ENCODE assay signal across 9 mouse cellular contexts in genomic region chr11:86655671-86656070, GRCm38 (mm10). TPM values are rescaled to one million over a fixed set of nuclear protein-coding genes. Genes with fewer than 3 reads are reported as not detected.
DNase-seq lines count a peak whose midpoint lies in the region; ATAC-seq lines count a peak whose summit lies in the region.
"Had no signal": no experiment of that assay in that cellular context is flagged by ENCODE, and none has a peak within 500 bp of the region (broad histone marks: within the 10 kb centered on the region; RNA-seq: fewer than 3 reads in every experiment).

No protein-coding gene starts in this region.

- H3K4me1 ChIP-seq in lung, embryonic 16.5 days (replicated peaks; ENCODE audit: control insufficient read depth, insufficient read depth, low read length): no peaks in the 10 kb centered on the region
- H3K4me1 ChIP-seq in embryonic facial prominence, embryonic 14.5 days (ENCODE audit: control insufficient read depth, insufficient read depth, low read length): no peaks in the 10 kb centered on the region
- H3K4me1 ChIP-seq: embryonic facial prominence, embryonic 12.5 days had no signal

- DNase-seq in embryo, embryonic 10 days (ENCODE audit: low spot score): peak; percentile 67
- no peak for DNase-seq in embryo, embryonic 9.5 days (ENCODE audit: extremely low spot score)
- no peak for DNase-seq in lung, adult 18-20 months
- peak; percentile 78 for DNase-seq in embryonic facial prominence, embryonic 14.5 days (ENCODE audit: low spot score)
- no peak for DNase-seq in gastrocnemius, postnatal 14 days
- DNase-seq in kidney, adult 18-20 months: no peak

- intact Hi-C loops in gastrocnemius, postnatal 14 days (cut with DNase I; ENCODE audit: low total_unique reads): loop anchor here (2.0 kb wide), 1 partner anchor 89 kb away; no protein-coding TSS in a partner anchor

- no peaks in the 10 kb centered on the region for H3K36me3 ChIP-seq in lung, embryonic 16.5 days (ENCODE audit: control insufficient read depth, insufficient read depth, low read length)
- H3K36me3 ChIP-seq in embryonic facial prominence, embryonic 14.5 days (ENCODE audit: control insufficient read depth, insufficient read depth, low read length): peaks cover 3% of the 10 kb centered on the region; the same call in 1 of the 2 replicates
- H3K36me3 ChIP-seq: embryonic facial prominence, embryonic 12.5 days had no signal

- no peak overlapping the region for H3K4me2 ChIP-seq in lung, embryonic 16.5 days (ENCODE audit: low read depth, low read length)
- no peak overlapping the region for H3K4me2 ChIP-seq in embryonic facial prominence, embryonic 14.5 days (ENCODE audit: low read depth, low read length)
- H3K4me2 ChIP-seq: embryonic facial prominence, embryonic 12.5 days had no signal

- H3K9ac ChIP-seq in lung, embryonic 16.5 days (ENCODE audit: low read length): no peak overlapping the region
- H3K9ac ChIP-seq in embryonic facial prominence, embryonic 14.5 days (ENCODE audit: low read depth, low read length): no peak overlapping the region
- H3K9ac ChIP-seq: embryonic facial prominence, embryonic 12.5 days had no signal

- 0 out of 2 replicates have a peak, but pooled peaks have one; percentile 45 for ATAC-seq in lung, embryonic 16.5 days (ENCODE audit: low read depth)
- no peak for ATAC-seq in embryonic facial prominence, embryonic 14.5 days (ENCODE audit: low read depth)
- 0 out of 2 replicates have a peak, but pooled peaks have one; percentile 31 for ATAC-seq in neutrophil, adult 5-6 weeks (ENCODE audit: extremely low read depth, insufficient number of reproducible peaks, low FRiP score, poor library complexity, severe bottlenecking)

- no peaks in the 10 kb centered on the region for H3K9me3 ChIP-seq in lung, embryonic 16.5 days (ENCODE audit: control insufficient read depth, low read length)
- H3K9me3 ChIP-seq in embryonic facial prominence, embryonic 14.5 days (ENCODE audit: control insufficient read depth, low read length): no peaks in the 10 kb centered on the region
- H3K9me3 ChIP-seq: embryonic facial prominence, embryonic 12.5 days had no signal

- H3K27me3 ChIP-seq in lung, embryonic 16.5 days (ENCODE audit: control insufficient read depth, insufficient read depth, low read depth, low read length): no peaks in the 10 kb centered on the region
- H3K27me3 ChIP-seq in embryonic facial prominence, embryonic 14.5 days (replicated peaks; ENCODE audit: control insufficient read depth, insufficient read depth, low read length): no peaks in the 10 kb centered on the region
- H3K27me3 ChIP-seq: embryonic facial prominence, embryonic 12.5 days had no signal

- 6% methylated on average over 1 of the region's 1 CpGs for WGBS in lung, embryonic 16.5 days
- WGBS in embryonic facial prominence, embryonic 14.5 days: 58% methylated on average over 1 of the region's 1 CpGs

- no peak overlapping the region for H3K27ac ChIP-seq in lung, embryonic 16.5 days (ENCODE audit: low read length)
- H3K27ac ChIP-seq in embryonic facial prominence, embryonic 14.5 days (replicated peaks; ENCODE audit: low read depth, low read length): no peak overlapping the region
- H3K27ac ChIP-seq: embryonic facial prominence, embryonic 12.5 days had no signal

- H3K4me3 ChIP-seq in lung, embryonic 16.5 days (ENCODE audit: low read length): no peak overlapping the region
- H3K4me3 ChIP-seq in embryonic facial prominence, embryonic 14.5 days (ENCODE audit: low read depth, low read length): no peak overlapping the region
- H3K4me3 ChIP-seq: embryonic facial prominence, embryonic 12.5 days had no signal

RNA-seq across cellular contexts. Expression of gene Vmp1, which starts 28.0 kb away (rescaled TPM):
- 101 and 106 TPM in 2 replicates for polyA plus RNA-seq in lung, embryonic 16.5 days (2015; fragmentation: Nextera tagmentation; extraction: Ambion mirVana)
- polyA plus RNA-seq in embryonic facial prominence, embryonic 14.5 days (2014; fragmentation: Nextera tagmentation; extraction: Ambion mirVana): 86.6 and 96.2 TPM in 2 replicates
- 210 and 221 TPM in 2 replicates for total RNA-seq in neutrophil, adult 5-6 weeks (2017)
- total RNA-seq in gastrocnemius, postnatal 14 days (2021): 10 to 100 TPM; 67.7 to 84.9 TPM

RNA-seq across cellular contexts. Expression of gene Ptrh2, which starts 28.1 kb away (rescaled TPM):
- 27.6 and 28.5 TPM in 2 replicates for polyA plus RNA-seq in lung, embryonic 16.5 days (2015; fragmentation: Nextera tagmentation; extraction: Ambion mirVana)
- polyA plus RNA-seq in embryonic facial prominence, embryonic 14.5 days (2014; fragmentation: Nextera tagmentation; extraction: Ambion mirVana): 25.9 and 26.9 TPM in 2 replicates
- 7.9 and 8.6 TPM in 2 replicates for total RNA-seq in neutrophil, adult 5-6 weeks (2017)
- 1 to 10 TPM; 6.5 to 6.8 TPM for total RNA-seq in gastrocnemius, postnatal 14 days (2021)

Comparison
In these comparisons a context has a peak if more than half of its experiments do, and no peak if none do; other contexts are left out.
1. DNase-seq: peak in embryo, embryonic 10 days (single experiment) and embryonic facial prominence, embryonic 14.5 days (single experiment); none in embryo, embryonic 9.5 days (single experiment), lung, adult 18-20 months (0 of 2), gastrocnemius, postnatal 14 days (single experiment) and kidney, adult 18-20 months (single experiment).